Mouse (Mus musculus) testis, postnatal 10 days (tissue): ENCODE measurements around the gene Gm15737.

Experiments used
- DNase-seq: peaks from one replicate; pipeline ENCODE4 v3.0.0; 2021; ENCODE audit warnings: low spot score

Gene Gm15737

DNA sequence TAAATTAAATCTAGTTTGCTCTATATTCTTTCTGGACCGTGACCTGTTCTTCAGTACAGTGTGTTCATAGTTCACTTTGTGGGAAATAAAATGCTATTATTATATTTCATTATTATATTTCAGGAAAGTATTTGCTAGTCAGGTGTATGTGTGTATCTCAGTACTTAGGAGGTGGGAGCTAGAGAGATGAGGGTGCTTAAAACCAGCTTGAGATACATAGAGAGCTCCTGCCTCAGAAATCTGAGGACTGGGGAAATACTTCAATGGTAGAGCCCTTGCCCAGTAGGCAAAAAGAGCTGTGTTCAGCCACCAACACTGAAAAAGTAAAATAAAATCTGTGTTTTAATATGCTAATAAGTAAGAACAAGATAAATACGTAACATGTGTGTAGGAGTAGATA lies 6.2 kb downstream of the Gm15737 start:
- DNase-seq: no peak

DNA sequence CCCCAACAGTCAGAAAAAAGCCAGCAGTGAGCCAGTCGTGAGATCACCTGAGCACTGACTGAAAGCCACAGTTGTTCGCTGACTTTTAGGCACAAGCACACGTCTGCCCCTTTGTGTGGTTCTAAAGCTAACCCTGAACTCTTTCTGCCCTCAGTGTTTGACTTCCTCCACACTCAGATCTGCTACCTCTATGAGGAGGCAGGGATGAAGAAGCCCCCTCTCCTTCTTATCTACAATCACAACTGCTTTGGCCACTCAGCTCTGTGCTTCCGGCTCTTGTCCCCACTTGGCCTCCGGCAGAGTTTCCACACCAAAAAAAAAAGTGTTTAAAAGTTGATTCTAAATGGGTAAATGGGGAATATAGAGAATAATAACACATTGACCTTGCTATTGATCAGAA lies 7.0 kb downstream of the Gm15737 start:
- DNase-seq: no peak

DNA sequence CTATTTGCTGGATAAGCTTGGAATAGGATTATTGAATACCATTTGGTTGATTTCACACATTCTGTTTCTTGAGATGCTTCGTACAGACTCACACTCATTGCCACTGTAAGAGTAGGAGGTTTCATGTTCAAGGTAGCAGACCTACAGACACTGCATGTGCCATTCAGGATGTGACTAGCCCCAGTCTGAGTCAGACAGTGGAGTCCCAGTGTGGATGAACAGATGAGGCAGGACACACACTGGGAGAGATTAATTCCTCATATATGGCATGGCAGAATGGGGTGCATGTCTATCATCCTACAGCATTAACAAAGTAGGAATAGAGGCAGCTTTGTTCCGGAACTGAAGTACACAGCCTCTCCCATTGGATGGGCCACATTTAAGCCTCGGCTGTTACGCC lies 8.1 kb downstream of the Gm15737 start:
- no peak for DNase-seq

DNA sequence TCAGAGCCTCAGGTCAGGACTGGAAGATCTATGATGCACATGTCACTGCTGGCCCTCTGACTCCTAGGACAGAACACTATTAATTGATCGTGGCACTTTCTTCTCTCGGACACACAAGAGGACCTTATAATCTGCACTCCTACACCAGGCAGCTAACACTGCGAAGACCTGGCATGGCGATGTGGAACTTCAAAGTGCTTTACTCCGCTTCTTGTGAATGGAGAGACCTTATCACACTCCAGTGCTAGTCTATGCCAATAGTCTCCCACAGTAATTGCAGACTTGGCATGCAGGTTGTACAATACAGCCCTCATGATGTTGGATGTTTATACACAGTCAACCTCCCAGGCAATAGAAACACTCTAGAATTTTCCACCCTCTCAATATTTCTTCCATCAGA lies 9.6 kb downstream of the Gm15737 start:
- DNase-seq: no peak

DNA sequence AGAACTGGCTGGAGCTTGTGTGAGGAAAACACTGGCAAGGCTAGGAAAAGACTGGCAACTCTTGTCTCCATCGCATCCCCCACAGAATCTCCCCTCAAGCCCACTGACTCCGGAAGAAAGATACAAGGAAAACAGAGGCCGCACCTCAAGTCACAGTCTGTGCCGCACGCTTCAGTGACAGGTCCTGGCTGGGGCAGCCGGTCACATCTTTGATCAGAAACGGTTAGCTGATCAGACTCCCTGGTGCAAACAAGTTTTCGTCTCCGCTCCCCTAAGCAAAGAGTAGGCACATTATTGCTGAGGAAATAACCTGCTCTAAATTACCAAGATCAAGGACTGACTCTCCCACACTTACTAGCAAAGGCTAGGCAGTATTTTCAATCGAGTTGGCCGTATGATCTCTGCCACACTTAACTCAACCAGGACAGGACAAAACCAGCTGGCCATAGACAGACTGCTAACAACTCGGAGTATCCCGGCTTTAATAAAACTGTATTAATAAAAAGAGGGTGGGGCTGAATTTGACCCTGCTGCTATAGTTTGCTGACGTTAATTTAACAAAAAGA lies 10.6 kb downstream of the Gm15737 start:
- DNase-seq: no peak

DNA sequence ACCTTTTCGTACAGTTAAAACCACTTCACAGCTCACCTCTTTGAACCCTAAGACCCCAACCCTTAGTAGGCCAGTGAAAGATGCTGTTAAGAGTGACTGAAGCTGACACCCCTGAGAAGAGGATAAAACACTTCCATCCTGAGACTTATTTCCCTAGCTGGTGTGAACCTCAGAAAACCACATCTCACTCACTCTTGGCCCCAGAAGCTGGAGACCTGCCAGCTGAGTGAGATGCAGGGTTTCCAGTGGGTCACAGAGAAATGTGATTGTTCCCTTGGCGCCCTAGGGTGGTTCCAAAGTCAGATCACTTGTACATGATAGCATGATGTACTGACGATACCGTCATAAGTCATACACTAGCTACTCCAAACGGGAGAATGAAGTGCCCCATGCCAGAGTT lies 13.3 kb downstream of the Gm15737 start:
- no peak for DNase-seq

DNA sequence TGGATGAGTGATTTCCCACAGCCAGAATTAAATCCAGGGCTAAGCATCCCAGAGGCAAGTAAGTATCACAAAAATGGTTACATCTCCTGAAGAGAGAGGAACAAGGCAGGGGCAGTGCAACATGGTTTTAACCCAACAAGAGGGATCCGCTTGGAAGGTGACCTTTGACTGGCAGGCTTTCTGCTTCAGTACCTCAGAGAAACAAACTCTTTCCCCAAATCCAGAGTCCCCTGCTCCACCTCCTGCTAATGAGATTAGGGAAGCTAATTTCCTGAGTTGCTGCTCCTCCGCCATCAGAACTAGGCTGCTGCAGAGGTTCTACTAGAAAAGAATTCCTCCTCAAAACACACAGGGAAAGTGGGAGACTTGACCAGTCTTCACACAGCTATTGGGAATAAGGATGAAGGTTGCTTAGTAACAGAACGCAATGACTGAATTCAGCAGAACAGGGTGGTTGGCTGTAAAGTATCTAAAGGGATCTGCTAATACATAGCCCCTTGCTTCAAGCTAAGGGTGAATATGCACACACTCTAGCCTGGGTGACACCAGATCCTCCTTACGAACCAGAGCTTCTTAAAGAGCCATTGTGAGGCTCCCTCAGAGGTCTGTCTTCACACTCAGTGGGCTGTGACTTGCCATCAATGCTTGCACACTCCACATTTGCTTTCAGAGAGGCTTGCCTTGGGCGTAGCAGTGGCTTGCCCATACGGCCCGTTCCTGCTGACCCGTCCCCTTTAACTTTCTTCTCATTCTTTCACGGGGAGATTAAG lies 14.2 kb downstream of the Gm15737 start:
- no peak for DNase-seq

DNA sequence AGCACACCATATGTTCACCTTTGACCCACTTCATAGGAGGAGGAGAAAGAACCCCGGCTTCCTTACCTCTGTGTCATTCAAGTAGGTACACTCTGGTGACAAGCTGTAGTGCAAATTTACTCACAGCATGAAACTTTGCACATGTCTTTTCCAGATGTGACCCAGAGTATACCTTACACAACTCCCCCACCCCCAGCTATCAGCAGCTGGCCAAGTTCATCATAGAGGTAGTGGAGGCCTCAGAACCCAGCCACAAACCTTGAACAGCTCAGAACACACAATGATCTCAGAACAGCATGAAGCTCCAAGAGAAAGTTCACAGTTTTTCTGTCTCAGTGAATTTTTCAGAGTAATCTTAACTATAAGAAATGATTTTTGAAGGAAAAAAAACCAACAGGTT lies 22.4 kb downstream of the Gm15737 start:
- no peak for DNase-seq

DNA sequence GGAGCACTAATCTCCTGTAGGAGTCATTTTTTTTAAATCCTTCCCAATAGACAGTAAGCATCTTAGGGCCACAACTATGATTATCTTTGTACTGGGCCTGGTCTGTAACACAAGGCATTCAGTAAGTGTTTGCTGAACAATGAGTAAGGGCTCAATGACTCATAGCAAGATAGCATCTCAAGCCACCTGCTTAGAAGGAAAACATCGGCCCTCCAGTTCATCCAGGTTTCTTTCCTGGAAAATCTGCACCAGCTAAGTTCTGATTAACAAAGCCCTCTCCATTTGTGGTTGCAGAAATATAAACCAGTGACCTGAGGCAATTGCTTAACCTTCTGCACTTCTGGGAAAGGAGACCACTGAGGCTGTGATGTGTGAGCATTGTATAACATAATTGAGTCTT lies 34.9 kb downstream of the Gm15737 start:
- DNase-seq: no peak

DNA sequence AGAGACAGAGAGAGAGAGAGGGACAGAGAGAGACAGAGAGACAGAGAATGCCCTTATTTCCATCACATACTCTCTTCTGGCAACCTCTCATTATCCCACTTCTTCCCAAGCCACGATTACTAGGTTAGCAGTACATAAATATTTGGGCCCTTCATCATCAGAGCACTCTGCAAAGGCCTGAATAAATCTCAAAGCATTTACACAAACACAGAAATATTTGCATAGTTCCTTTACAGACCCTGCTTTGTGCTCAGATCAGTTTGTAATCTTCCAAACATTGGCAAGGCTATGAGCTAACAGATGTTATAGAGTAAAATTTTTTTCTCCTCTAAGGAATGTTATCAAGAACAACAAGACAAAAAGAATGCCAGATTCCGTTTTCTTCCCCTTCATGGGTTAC lies 35.3 kb downstream of the Gm15737 start:
- DNase-seq: no peak

DNA sequence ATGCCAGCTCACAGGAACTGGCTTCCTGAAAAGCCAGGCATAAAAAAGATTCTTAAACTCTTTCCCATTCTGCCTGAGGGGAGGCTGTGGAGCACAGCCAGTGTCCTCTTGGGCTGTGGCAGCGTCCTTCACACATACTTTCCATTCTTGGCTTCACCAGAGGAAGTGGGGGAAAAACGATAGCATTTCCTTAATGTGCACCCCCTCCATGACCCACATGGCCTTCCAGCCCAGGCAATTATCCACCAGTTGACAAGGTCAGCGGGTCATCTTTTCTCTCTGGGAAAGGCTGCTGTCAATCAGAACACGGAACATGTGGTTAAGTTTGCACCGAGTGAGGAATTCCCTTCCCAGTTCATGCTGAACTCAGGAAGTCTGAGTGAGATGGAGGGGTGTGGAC lies 36.8 kb downstream of the Gm15737 start:
- DNase-seq: no peak

DNA sequence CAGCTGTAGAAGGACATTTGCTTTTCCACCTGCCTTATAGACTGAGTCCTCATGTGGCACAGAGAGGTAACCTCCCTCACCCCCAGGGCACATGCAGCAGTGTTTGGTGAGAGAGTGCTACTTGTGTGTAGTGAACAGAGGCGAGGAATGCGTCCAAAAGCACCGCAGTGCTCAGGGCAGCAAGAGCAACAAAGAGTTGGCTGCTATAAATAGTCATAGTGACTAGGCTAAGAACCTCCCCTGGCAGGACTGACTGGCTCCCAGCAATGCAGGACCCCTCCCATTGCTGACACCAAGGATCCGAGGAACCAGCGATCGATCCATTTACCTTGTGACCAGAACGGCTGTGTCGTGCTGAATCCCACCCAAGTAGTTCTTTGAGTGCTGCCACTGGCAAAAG lies 40.2 kb downstream of the Gm15737 start:
- DNase-seq: no peak

DNA sequence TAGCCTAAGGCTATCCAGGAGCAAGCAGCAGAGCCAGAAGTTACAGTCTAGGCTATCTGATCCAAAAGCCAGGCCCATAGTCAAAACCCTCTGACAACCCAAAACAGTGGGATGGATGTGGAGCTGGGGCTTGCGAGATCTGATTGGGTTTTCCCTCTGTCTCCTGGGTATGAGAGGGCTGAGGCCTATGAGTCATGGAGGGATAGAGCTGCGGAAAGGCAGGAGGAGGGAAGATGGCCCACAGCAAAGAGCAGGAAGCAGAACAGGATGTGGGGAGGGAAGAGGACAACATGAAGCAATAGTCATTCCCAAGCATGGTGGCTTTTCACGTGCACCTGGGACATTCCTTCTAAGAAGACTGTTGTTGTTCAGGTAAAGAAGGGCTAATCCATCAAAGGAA lies 41.5 kb downstream of the Gm15737 start:
- DNase-seq: no peak

DNA sequence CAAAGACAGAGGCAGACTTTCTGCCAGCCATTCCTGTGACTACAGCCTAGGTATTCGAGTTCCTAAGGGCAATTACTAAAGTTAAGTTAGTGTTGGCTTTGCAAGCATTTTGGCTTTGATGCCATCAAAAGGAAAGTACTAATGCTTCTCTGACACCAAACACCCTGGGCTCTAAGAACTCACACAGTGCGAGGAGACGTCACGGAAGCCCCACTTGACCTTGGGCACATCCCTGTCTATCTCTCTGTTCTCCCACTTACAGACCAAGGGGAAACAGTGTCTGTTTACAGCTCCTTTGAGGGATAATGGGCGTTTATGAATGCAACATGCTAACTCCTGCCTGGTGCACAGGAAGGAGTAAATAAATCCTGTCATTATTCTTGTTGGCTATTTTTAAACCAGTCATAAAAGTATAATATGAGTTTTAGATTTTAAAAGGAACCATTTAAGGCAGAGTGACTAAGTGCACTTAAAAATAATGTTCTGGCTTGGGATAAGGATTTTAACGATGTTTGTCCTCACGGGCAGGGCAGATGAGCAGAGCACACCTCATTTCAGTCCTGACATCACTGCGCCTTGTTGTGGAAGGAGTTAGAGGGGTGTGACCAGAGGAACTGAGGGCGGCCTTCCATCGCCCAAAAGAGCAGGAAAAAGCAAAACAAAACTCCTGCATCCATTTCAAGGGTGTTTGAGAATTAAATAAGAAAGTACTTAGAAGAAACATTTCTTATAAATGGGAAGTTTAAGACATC lies 52.0 kb downstream of the Gm15737 start:
- DNase-seq: no peak

DNA sequence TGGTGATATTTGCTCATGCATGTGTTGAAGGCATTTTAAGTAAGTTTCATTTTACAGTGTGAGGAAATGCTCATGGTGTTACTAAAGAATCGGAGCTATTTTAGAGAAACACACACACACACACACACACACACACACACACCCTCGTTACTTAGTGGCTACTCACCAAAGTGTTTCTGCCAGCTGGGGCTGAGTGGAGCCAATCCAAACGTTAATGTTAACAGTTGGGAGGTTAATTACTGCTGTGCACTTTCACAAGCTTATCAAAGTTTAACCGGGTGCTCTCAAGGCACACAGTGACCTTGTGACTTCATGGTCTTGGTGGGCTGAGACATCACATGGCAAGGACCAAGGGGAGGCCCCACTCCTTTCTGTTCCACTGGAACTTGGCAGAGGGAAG lies 52.7 kb downstream of the Gm15737 start:
- DNase-seq: peak; percentile 60

DNA sequence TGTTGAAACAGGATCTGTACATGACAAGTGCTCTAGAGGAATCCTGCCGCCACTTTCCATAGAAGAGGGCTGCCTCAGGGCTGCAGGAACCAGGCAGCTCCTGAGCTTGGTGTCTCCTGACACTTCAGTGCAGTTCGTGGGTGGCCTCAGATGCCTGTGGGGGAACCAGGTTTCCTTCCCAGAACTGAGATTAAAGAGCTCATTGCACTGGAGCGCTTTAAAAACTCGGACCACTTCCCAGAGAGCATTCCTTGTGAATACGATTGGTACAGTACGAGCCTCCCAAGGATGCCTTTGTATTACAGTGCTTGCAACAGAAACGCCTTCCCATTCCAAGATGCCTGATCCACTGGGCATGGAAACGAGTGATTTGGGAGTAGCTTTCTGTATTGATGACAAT lies 55.4 kb downstream of the Gm15737 start:
- no peak for DNase-seq

DNA sequence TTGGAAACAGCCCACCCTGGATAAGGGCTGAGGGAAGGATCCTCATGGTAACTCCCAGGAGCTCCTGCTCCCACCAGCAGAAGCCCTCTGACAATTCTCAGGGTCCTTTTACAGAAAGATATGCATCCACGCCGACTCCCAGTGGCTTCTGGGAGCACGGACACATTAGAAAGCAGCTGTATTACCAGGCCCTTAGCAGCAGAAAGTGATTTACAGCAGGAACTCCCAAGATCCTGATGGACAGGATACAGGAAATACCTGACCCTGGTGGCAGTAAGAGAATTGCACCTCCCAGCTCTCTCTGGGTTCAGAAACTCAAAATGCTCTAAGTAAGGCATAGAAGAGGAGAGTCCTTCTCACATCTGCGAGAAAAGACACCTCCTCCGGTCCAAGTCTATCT lies 59.1 kb downstream of the Gm15737 start:
- no peak for DNase-seq
